Mouse (Mus musculus) adrenal gland, postnatal 0 days (tissue): ENCODE results near the gene Crtc1. TPM values are rescaled to one million over a fixed set of nuclear protein-coding genes. Genes with fewer than 3 reads are reported as not detected.

Source experiments
- polyA plus RNA-seq: library from polyadenylated mRNA; unstranded; fragments of >200 nt; fragmentation: Nextera tagmentation; extraction: Ambion mirVana; gene quantifications from 2 replicates; pipeline ENCODE4 v1.2.1, GENCODE M21; 2015

Gene Crtc1
- polyA plus RNA-seq = 11.4 and 13.8 TPM in 2 replicates

GRCm38 (mm10) chr8:70439055-70439847 lies at the start of gene Crtc1:
Gene Crtc1, minus strand, starts transcription at chr8:70439579.

GRCm38 (mm10) chr8:70486941-70487520 lies 47.7 kb upstream of the Crtc1 start, which contains the start of gene Tmem59l:
Gene Tmem59l, minus strand, starts transcription at chr8:70487358.

GRCm38 (mm10) chr8:70476333-70477268 lies 37.2 kb upstream of the Crtc1 start, which contains the start of gene Klhl26:
Gene Klhl26, minus strand, starts transcription at chr8:70476968.

DNA sequence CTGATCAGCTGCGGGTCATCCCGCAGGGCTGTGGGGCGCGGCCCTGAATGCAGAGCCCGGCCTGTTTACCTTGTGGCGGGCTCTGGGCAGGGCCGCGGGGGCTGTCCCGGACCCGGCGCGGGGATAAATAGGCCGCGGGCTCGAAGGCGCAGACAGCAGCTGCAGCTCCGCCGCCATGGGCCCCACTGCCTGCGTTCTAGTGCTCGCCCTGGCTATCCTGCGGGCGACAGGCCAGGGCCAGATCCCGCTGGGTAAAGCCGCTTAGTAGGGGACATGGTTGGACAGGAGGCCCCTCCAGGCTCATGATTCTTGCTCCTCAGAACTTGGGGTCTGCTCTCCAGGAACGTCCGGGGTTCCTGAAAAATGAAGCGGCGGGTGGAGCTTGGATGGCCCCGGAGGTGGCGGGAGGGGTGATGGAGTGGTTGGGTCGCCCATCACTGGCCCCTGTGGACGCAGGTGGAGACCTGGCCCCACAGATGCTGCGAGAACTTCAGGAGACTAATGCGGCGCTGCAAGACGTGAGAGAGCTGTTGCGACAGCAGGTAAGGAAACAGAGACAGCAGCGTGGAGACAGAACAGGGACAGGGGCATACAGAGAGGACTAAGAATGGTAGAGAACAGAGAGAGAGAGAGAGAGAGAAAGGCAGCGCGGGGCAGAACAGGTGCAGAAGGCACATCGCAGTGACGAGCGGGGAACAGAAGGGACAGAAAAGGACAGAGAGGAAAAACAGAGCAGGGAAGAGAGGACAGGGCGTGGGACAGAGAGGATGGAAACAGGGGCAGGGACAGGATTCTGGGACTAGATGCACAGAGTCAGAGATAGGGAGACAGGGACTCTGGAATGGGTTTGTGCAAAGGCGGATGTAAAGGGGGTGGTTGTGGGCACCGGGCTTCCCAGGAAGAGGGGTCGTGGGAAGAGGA lies 65.7 kb downstream of the Crtc1 start, which contains the start of gene Comp:
Comp (plus strand) TSS at position 162 of the 921 bp plus-strand sequence.

GRCm38 (mm10) chr8:70353194-70353817 lies 86.1 kb downstream of the Crtc1 start, which contains the start of gene Upf1:
Gene Upf1, minus strand, starts transcription at chr8:70353278.

Other genes starting within 250 kb of the Crtc1 start
- 5.6 and 5.7 TPM in 2 replicates for gene Slc25a42, start 227.3 kb downstream of the Crtc1 start, polyA plus RNA-seq
- gene Sugp2, start 205.4 kb downstream of the Crtc1 start, polyA plus RNA-seq = 14.4 and 14.5 TPM in 2 replicates
- gene Armc6, start 205.1 kb downstream of the Crtc1 start, polyA plus RNA-seq = 12.0 and 18.0 TPM in 2 replicates
- gene Homer3, start 156.8 kb downstream of the Crtc1 start, polyA plus RNA-seq = 26.4 and 30.5 TPM in 2 replicates
- gene Ddx49, start 137.1 kb downstream of the Crtc1 start, polyA plus RNA-seq = 27.8 and 39.5 TPM in 2 replicates
- gene Cope, start 137.1 kb downstream of the Crtc1 start, polyA plus RNA-seq = 287 and 324 TPM in 2 replicates
- gene Cers1, start 123.8 kb downstream of the Crtc1 start, polyA plus RNA-seq = 4.8 and 6.9 TPM in 2 replicates
- 1.3 and 2.1 TPM in 2 replicates for gene Gdf1, start 109.8 kb downstream of the Crtc1 start, polyA plus RNA-seq
- gene Upf1, start 86.3 kb downstream of the Crtc1 start, polyA plus RNA-seq = 9.1 and 11.2 TPM in 2 replicates
- 0.19 and 0.43 TPM in 2 replicates for gene Comp, start 66.0 kb downstream of the Crtc1 start, polyA plus RNA-seq
- gene Klhl26, start 37.4 kb upstream of the Crtc1 start, polyA plus RNA-seq = 14.9 and 21.4 TPM in 2 replicates
- gene Tmem59l, start 47.8 kb upstream of the Crtc1 start, polyA plus RNA-seq = 12.5 and 16.1 TPM in 2 replicates
- gene Crlf1, start 53.6 kb upstream of the Crtc1 start, polyA plus RNA-seq = 0.79 and 2.8 TPM in 2 replicates
- 186 and 214 TPM in 2 replicates for gene Rex1bd, start 67.2 kb upstream of the Crtc1 start, polyA plus RNA-seq
- gene Uba52, start 71.2 kb upstream of the Crtc1 start, polyA plus RNA-seq = 813 and 866 TPM in 2 replicates
- gene Fkbp8, start 88.1 kb upstream of the Crtc1 start, polyA plus RNA-seq = 271 and 313 TPM in 2 replicates
- gene Kxd1, start 88.4 kb upstream of the Crtc1 start, polyA plus RNA-seq = 62.6 and 81.0 TPM in 2 replicates
- 10.6 and 15.9 TPM in 2 replicates for gene Ell, start 99.9 kb upstream of the Crtc1 start, polyA plus RNA-seq
- gene Isyna1, start 154.8 kb upstream of the Crtc1 start, polyA plus RNA-seq = 85.1 and 85.8 TPM in 2 replicates
- 127 and 131 TPM in 2 replicates for gene Ssbp4, start 169.3 kb upstream of the Crtc1 start, polyA plus RNA-seq
- 4.8 and 5.1 TPM in 2 replicates for gene Lrrc25, start 176.6 kb upstream of the Crtc1 start, polyA plus RNA-seq
- gene Gdf15, start 192.9 kb upstream of the Crtc1 start, polyA plus RNA-seq = 0.72 and 1.8 TPM in 2 replicates
- gene Pgpep1, start 220.8 kb upstream of the Crtc1 start, polyA plus RNA-seq = 45.9 and 87.4 TPM in 2 replicates
- gene Lsm4, start 233.7 kb upstream of the Crtc1 start, polyA plus RNA-seq = 186 and 193 TPM in 2 replicates